Comparison of ENCODE assay signal across 8 mouse cellular contexts in the genomic region with DNA sequence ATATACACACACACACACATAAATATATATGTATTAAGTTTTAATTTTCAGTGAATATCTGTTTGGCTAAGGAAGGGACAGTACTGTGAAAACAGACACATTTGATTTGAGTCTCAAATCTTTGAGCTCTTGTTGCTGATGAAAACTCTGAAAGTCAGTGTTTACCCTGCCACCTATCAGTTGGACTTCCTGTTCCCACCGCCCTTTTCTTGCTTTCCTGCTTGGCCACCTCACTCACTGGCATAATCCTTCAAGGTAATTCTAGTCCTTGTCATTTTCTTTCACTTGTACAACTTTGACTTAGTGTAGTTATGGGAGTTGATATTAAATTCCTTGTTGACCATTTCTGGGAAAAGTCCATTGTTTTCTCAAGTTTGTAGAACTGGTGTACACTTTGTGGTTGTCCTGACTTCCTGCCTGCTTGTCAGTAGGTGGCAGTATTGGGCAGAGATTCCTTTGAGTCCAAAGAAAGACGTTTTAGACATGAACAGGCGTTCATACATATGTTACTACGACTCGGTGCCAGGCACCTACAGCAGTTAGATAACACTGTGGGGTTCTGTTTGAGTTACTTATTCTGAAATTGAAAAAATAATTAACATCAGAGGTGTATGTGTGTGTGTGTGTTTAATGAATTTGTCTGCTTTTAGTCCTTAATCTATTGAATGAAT.
DNase-seq lines count a peak whose midpoint lies in the region; ATAC-seq and TF ChIP-seq lines count a peak whose summit lies in the region.

No protein-coding gene starts in this region.

- H3K9ac ChIP-seq in hindbrain, embryonic 16.5 days (ENCODE audit: low read depth, low read length): no peak overlapping the region

- peak; percentile 67 for ATAC-seq in Patski
- peak; percentile 67; the same call in 1 of the 2 replicates for ATAC-seq in hindbrain, embryonic 16.5 days

- TF ChIP-seq CTCF in Patski (IDR thresholded peaks at IDR 0.05): peak; percentile 81

- H3K4me2 ChIP-seq in hindbrain, embryonic 16.5 days (ENCODE audit: low read length): no peak overlapping the region

- H3K4me3 ChIP-seq in hindbrain, embryonic 16.5 days (ENCODE audit: low read length): no peak overlapping the region

- DNase-seq in adrenal gland, adult (ENCODE audit: inconsistent age in 2 of 2, low spot score in 1 of 2): peak; percentile 17 to 80
- no peak for DNase-seq in adrenal gland, adult 8-10 months
- DNase-seq in Patski (ENCODE audit: low read depth, low spot score): peak; percentile 9
- peak; percentile 63 for DNase-seq in embryo, embryonic 11.5 days (ENCODE audit: low read depth, low spot score)
- DNase-seq in layer of hippocampus, postnatal 36 days: peak; percentile 8 to 37
- peak; percentile 65 for DNase-seq in lung, postnatal 36 days
- peak; percentile 5 for DNase-seq in skeletal muscle tissue, adult 2 months (ENCODE audit: low read depth, low spot score)

- in situ Hi-C loops in Patski (cut with MboI; ENCODE audit: low pct_unique_long_range_greater_than_20kb): loop anchor here (25.0 kb wide), 1 partner anchor 743 kb away; no protein-coding TSS in a partner anchor

- H3K27me3 ChIP-seq in Patski: no peaks in the 10 kb centered on the region
- H3K27me3 ChIP-seq in hindbrain, embryonic 16.5 days (replicated peaks; ENCODE audit: control insufficient read depth, insufficient read depth, low read length): no peaks in the 10 kb centered on the region

- CTCF ChIA-PET in Patski (lab: Charles Lee): interaction anchor here (0.6 to 1.8 kb wide), 3 partner anchors 29 to 75 kb away, joined by 3 to 6 read pairs (median 4); no protein-coding TSS in a partner anchor

- H3K9me3 ChIP-seq in hindbrain, embryonic 16.5 days (ENCODE audit: control insufficient read depth, low read length): no peaks in the 10 kb centered on the region

- H3K36me3 ChIP-seq in hindbrain, embryonic 16.5 days (ENCODE audit: control insufficient read depth, insufficient read depth, low read length): no peaks in the 10 kb centered on the region

- H3K4me1 ChIP-seq in hindbrain, embryonic 16.5 days (ENCODE audit: control insufficient read depth, insufficient read depth, low read depth, low read length): no peaks in the 10 kb centered on the region

- 32% methylated on average over 5 of the region's 5 CpGs for WGBS in hindbrain, embryonic 16.5 days

- H3K27ac ChIP-seq in hindbrain, embryonic 16.5 days (ENCODE audit: low read depth, low read length): no peak overlapping the region

- POLR2A ChIA-PET in Patski (lab: Charles Lee): no interaction called here
